Mouse (Mus musculus): ENCODE data around the gene Gusb. TPM values are rescaled to one million over a fixed set of nuclear protein-coding genes. Genes with fewer than 3 reads are reported as not detected.
"Not testable (repeated sequence)": the region's sequence is repeated elsewhere in the genome, so short reads cannot be mapped to it uniquely, and the experiment has no call there.

Gusb gene
- total and polyA plus RNA-seq, 2 experiments from 2014 or later = 26.7 to 42.3 TPM

GRCm38 (mm10) chr5:129943402-129943801 is 59.4 kb downstream of the Gusb start:
- H3K36me3 ChIP-seq (ENCODE audit: insufficient read depth, low read length) = no peaks in the 10 kb centered on the region
- 95% methylated on average over 1 of the region's 1 CpGs for WGBS
- no peak overlapping the region for H3K9ac ChIP-seq (replicated peaks; ENCODE audit: low read length, poor library complexity, severe bottlenecking)
- H3K27ac ChIP-seq (ENCODE audit: low read depth, low read length) = no peak overlapping the region
- ATAC-seq (ENCODE audit: low FRiP score) (no peak), DNase-seq (ENCODE audit: low spot score) (no peak)
- no peak overlapping the region for H3K4me2 ChIP-seq (ENCODE audit: low read depth, low read length, poor library complexity, severe bottlenecking)
- H3K9me3 ChIP-seq (ENCODE audit: low read length) = no peaks in the 10 kb centered on the region
- H3K27me3 ChIP-seq (ENCODE audit: insufficient read depth, low read length) = no peaks in the 10 kb centered on the region
- peaks cover 2% of the 10 kb centered on the region; the same call in 1 of the 2 replicates for H3K4me1 ChIP-seq (ENCODE audit: insufficient read depth, low read length)
- TF ChIP-seq CTCF (IDR thresholded peaks at IDR 0.05) = no peak
- H3K4me3 ChIP-seq (ENCODE audit: low read depth, low read length) = no peak overlapping the region

- ATAC-seq (ENCODE audit: low FRiP score) = peak; percentile 47
- under 1% methylated on average over 30 of the region's 82 CpGs for WGBS
- Histone ChIP-seq H3K4me2 (ENCODE audit: low read depth, low read length, poor library complexity, severe bottlenecking) (peak overlapping the region; percentile 65), H3K9ac (replicated peaks; ENCODE audit: low read length, poor library complexity, severe bottlenecking) (peak overlapping the region; percentile 87), H3K27ac (ENCODE audit: low read depth, low read length) (peak overlapping the region; percentile 59; the same call in 1 of the 2 replicates), H3K4me3 (ENCODE audit: low read depth, low read length) (peak overlapping the region; percentile 78)
- TF ChIP-seq CTCF (IDR thresholded peaks at IDR 0.05) = peak; percentile 25; the same call in 1 of the 2 replicates
- peak; percentile 4 for DNase-seq (ENCODE audit: low spot score)
- H3K27me3 ChIP-seq (ENCODE audit: insufficient read depth, low read length); H3K9me3 ChIP-seq (ENCODE audit: low read length); H3K36me3 ChIP-seq (ENCODE audit: insufficient read depth, low read length); H3K4me1 ChIP-seq (ENCODE audit: insufficient read depth, low read length): not testable (repeated sequence)
Measured at GRCm38 (mm10) chr5:129942073-129942939, 60.5 kb downstream of the Gusb start.

GRCm38 (mm10) chr5:129941495-129942045 is 61.3 kb downstream of the Gusb start, which contains the start of gene Vkorc1l1:
Gene Vkorc1l1, plus strand, starts transcription at chr5:129941970.
- Histone ChIP-seq H3K4me2 (ENCODE audit: low read depth, low read length, poor library complexity, severe bottlenecking) (peak within 1 kb of the TSS; percentile 65), H3K4me3 (ENCODE audit: low read depth, low read length) (peak within 1 kb of the TSS; percentile 78), H3K9ac (replicated peaks; ENCODE audit: low read length, poor library complexity, severe bottlenecking) (peak within 1 kb of the TSS; percentile 87), H3K4me1 (ENCODE audit: insufficient read depth, low read length) (peaks cover 2% of the 10 kb centered on the region; the same call in 1 of the 2 replicates), H3K27me3 (ENCODE audit: insufficient read depth, low read length) (no peaks in the 10 kb centered on the region), H3K27ac (ENCODE audit: low read depth, low read length) (peak within 1 kb of the TSS; percentile 59), H3K36me3 (ENCODE audit: insufficient read depth, low read length) (no peaks in the 10 kb centered on the region), H3K9me3 (ENCODE audit: low read length) (no peaks in the 10 kb centered on the region)
- WGBS = 1% methylated on average over 44 of the region's 59 CpGs
- peak; percentile 98 for DNase-seq (ENCODE audit: low spot score)
- no peak for TF ChIP-seq CTCF (IDR thresholded peaks at IDR 0.05)
- peak; percentile 95 for ATAC-seq (ENCODE audit: low FRiP score)

- 10% methylated on average over 9 of the region's 9 CpGs for WGBS
- ATAC-seq (ENCODE audit: low FRiP score) (peak; percentile 47), DNase-seq (ENCODE audit: low spot score) (no peak)
- Histone ChIP-seq H3K27me3 (ENCODE audit: insufficient read depth, low read length) (no peaks in the 10 kb centered on the region), H3K4me3 (ENCODE audit: low read depth, low read length) (peak overlapping the region; percentile 78), H3K4me1 (ENCODE audit: insufficient read depth, low read length) (peaks cover 2% of the 10 kb centered on the region; the same call in 1 of the 2 replicates), H3K9ac (replicated peaks; ENCODE audit: low read length, poor library complexity, severe bottlenecking) (0 out of 2 replicates have a peak overlapping the region, but pooled peaks have one; percentile 48), H3K27ac (ENCODE audit: low read depth, low read length) (peak overlapping the region; percentile 55), H3K36me3 (ENCODE audit: insufficient read depth, low read length) (no peaks in the 10 kb centered on the region), H3K9me3 (ENCODE audit: low read length) (no peaks in the 10 kb centered on the region), H3K4me2 (ENCODE audit: low read depth, low read length, poor library complexity, severe bottlenecking) (peak overlapping the region; percentile 47)
- no peak for TF ChIP-seq CTCF (IDR thresholded peaks at IDR 0.05)
Measured at GRCm38 (mm10) chr5:129940736-129941494, 61.9 kb downstream of the Gusb start.

- Histone ChIP-seq H3K27me3 (ENCODE audit: insufficient read depth, low read length) (no peaks in the 10 kb centered on the region), H3K4me1 (ENCODE audit: insufficient read depth, low read length) (peaks cover 2% of the 10 kb centered on the region; the same call in 1 of the 2 replicates), H3K36me3 (ENCODE audit: insufficient read depth, low read length) (no peaks in the 10 kb centered on the region), H3K27ac (ENCODE audit: low read depth, low read length) (no peak overlapping the region), H3K9me3 (ENCODE audit: low read length) (no peaks in the 10 kb centered on the region), H3K4me3 (ENCODE audit: low read depth, low read length) (no peak overlapping the region), H3K4me2 (ENCODE audit: low read depth, low read length, poor library complexity, severe bottlenecking) (no peak overlapping the region), H3K9ac (replicated peaks; ENCODE audit: low read length, poor library complexity, severe bottlenecking) (no peak overlapping the region)
- DNase-seq (ENCODE audit: low spot score) (no peak), ATAC-seq (ENCODE audit: low FRiP score) (no peak)
- WGBS = 66% methylated on average over 2 of the region's 2 CpGs
- TF ChIP-seq CTCF (IDR thresholded peaks at IDR 0.05) = no peak
Measured at GRCm38 (mm10) chr5:129940281-129940680, 62.6 kb downstream of the Gusb start.

Other genes starting within 250 kb of the Gusb start
- gene Psph, start 215.6 kb downstream of the Gusb start, total RNA-seq (2014; rRNA removed) = 18.5 and 33.1 TPM in 2 replicates
- gene Psph, start 215.6 kb downstream of the Gusb start, polyA plus RNA-seq (2015; fragmentation: Nextera tagmentation; extraction: Ambion mirVana) = 40.3 and 42.0 TPM in 2 replicates
- gene Sumf2, start 156.1 kb downstream of the Gusb start, total RNA-seq (2014; rRNA removed) = 33.5 and 56.9 TPM in 2 replicates
- gene Sumf2, start 156.1 kb downstream of the Gusb start, polyA plus RNA-seq (2015; fragmentation: Nextera tagmentation; extraction: Ambion mirVana) = 24.5 and 26.8 TPM in 2 replicates
- gene Chchd2, start 115.6 kb downstream of the Gusb start, total RNA-seq (2014; rRNA removed) = 742 and 901 TPM in 2 replicates
- 693 and 752 TPM in 2 replicates for gene Chchd2, start 115.6 kb downstream of the Gusb start, polyA plus RNA-seq (2015; fragmentation: Nextera tagmentation; extraction: Ambion mirVana)
- gene Zbed5, start 107.3 kb downstream of the Gusb start, total RNA-seq (2014; rRNA removed) = 15.1 TPM in 2 replicates
- 10.7 and 10.9 TPM in 2 replicates for gene Zbed5, start 107.3 kb downstream of the Gusb start, polyA plus RNA-seq (2015; fragmentation: Nextera tagmentation; extraction: Ambion mirVana)
- gene Phkg1, start 104.5 kb downstream of the Gusb start, total RNA-seq (2014; rRNA removed) = 0.66 and 3.0 TPM in 2 replicates
- 1.5 TPM in 2 replicates for gene Phkg1, start 104.5 kb downstream of the Gusb start, polyA plus RNA-seq (2015; fragmentation: Nextera tagmentation; extraction: Ambion mirVana)
- 1.1 and 1.9 TPM in 2 replicates for gene Nupr1l, start 94.5 kb downstream of the Gusb start, total RNA-seq (2014; rRNA removed)
- gene Nupr1l, start 94.5 kb downstream of the Gusb start, polyA plus RNA-seq (2015; fragmentation: Nextera tagmentation; extraction: Ambion mirVana) = 5.2 and 5.8 TPM in 2 replicates
- gene Vkorc1l1, start 61.1 kb downstream of the Gusb start, total RNA-seq (2014; rRNA removed) = 78.5 and 87.1 TPM in 2 replicates
- 21.0 and 22.8 TPM in 2 replicates for gene Vkorc1l1, start 61.1 kb downstream of the Gusb start, polyA plus RNA-seq (2015; fragmentation: Nextera tagmentation; extraction: Ambion mirVana)
- gene Asl, start 26.2 kb upstream of the Gusb start, total RNA-seq (2014; rRNA removed) = 34.0 and 39.1 TPM in 2 replicates
- gene Asl, start 26.2 kb upstream of the Gusb start, polyA plus RNA-seq (2015; fragmentation: Nextera tagmentation; extraction: Ambion mirVana) = 52.8 and 54.0 TPM in 2 replicates
- gene Crcp, start 26.2 kb upstream of the Gusb start, total RNA-seq (2014; rRNA removed) = 54.0 and 63.3 TPM in 2 replicates
- 86.8 and 90.9 TPM in 2 replicates for gene Crcp, start 26.2 kb upstream of the Gusb start, polyA plus RNA-seq (2015; fragmentation: Nextera tagmentation; extraction: Ambion mirVana)
- gene Tpst1, start 70.3 kb upstream of the Gusb start, total RNA-seq (2014; rRNA removed) = 37.1 and 46.5 TPM in 2 replicates
- gene Tpst1, start 70.3 kb upstream of the Gusb start, polyA plus RNA-seq (2015; fragmentation: Nextera tagmentation; extraction: Ambion mirVana) = 50.0 TPM in 2 replicates
- gene Kctd7, start 141.8 kb upstream of the Gusb start, total RNA-seq (2014; rRNA removed) = 19.5 and 22.3 TPM in 2 replicates
- 12.2 and 14.3 TPM in 2 replicates for gene Kctd7, start 141.8 kb upstream of the Gusb start, polyA plus RNA-seq (2015; fragmentation: Nextera tagmentation; extraction: Ambion mirVana)
- 15.5 and 24.2 TPM in 2 replicates for gene Rabgef1, start 168.7 kb upstream of the Gusb start, total RNA-seq (2014; rRNA removed)
- gene Rabgef1, start 168.7 kb upstream of the Gusb start, polyA plus RNA-seq (2015; fragmentation: Nextera tagmentation; extraction: Ambion mirVana) = 31.3 and 34.1 TPM in 2 replicates
- gene Tmem248, start 214.0 kb upstream of the Gusb start, total RNA-seq (2014; rRNA removed) = 46.9 and 50.1 TPM in 2 replicates
- gene Tmem248, start 214.0 kb upstream of the Gusb start, polyA plus RNA-seq (2015; fragmentation: Nextera tagmentation; extraction: Ambion mirVana) = 28.6 and 31.6 TPM in 2 replicates